Mouse (Mus musculus) intestine, embryonic 15.5 days (tissue): Measurements from ENCODE around the gene Ninj2. TPM values are rescaled to one million over a fixed set of nuclear protein-coding genes. Genes with fewer than 3 reads are reported as not detected.

Experiments
- ATAC-seq: fragments of 200-750 bp; cut with Nextera tagmentation; 2 replicates; pipeline ENCODE4 v1.8.0; 2017; ENCODE audit warnings: moderate TSS enrichment, moderate library complexity
- H3K27ac ChIP-seq: fragments of 300-500 bp; sonication (generic); 2 replicates; pipeline ENCODE4 v1.5.1; 2015; ENCODE audit warnings: mild to moderate bottlenecking, inconsistent platforms
- H3K27me3 ChIP-seq: fragments of 300-500 bp; sonication (generic); replicated peaks from 2 replicates; pipeline ENCODE4 v1.6.1; 2015; ENCODE audit warnings: inconsistent platforms
- H3K36me3 ChIP-seq: fragments of 300-500 bp; sonication (generic); 2 replicates; pipeline ENCODE4 v1.6.1; 2015; ENCODE audit warnings: inconsistent platforms
- H3K4me1 ChIP-seq: fragments of 300-500 bp; sonication (generic); replicated peaks from 2 replicates; pipeline ENCODE4 v1.6.1; 2015; ENCODE audit warnings: inconsistent platforms
- H3K4me2 ChIP-seq: fragments of 300-500 bp; sonication (generic); replicated peaks from 2 replicates; pipeline ENCODE4 v1.6.1; 2015; ENCODE audit warnings: mild to moderate bottlenecking, inconsistent platforms
- H3K4me3 ChIP-seq: fragments of 300-500 bp; sonication (generic); replicated peaks from 2 replicates; pipeline ENCODE4 v1.5.1; 2015; ENCODE audit warnings: inconsistent platforms
- H3K9ac ChIP-seq: fragments of 300-500 bp; sonication (generic); 2 replicates; pipeline ENCODE4 v1.6.1; 2015; ENCODE audit warnings: inconsistent platforms
- H3K9me3 ChIP-seq: fragments of 300-500 bp; sonication (generic); 2 replicates; pipeline ENCODE4 v1.6.1; 2016; ENCODE audit warnings: inconsistent platforms
- WGBS: fragments of 180-500 bp; shearing (Covaris S2); methylation state at CpG from one replicate; pipeline ENCODE4 v1.1.7; 2015; 5-methylcytosine and 5-hydroxymethylcytosine counted together
- polyA plus RNA-seq: library from polyadenylated mRNA; unstranded; fragments of >200 nt; fragmentation: Nextera tagmentation; extraction: Ambion mirVana; gene quantifications from 2 replicates; pipeline ENCODE4 v1.2.1, GENCODE M21; 2015

Ninj2 gene
- polyA plus RNA-seq, 1 experiment from 2014 or later, result not detected

GRCm38 (mm10) chr6:120150206-120150605, 57.1 kb downstream of the Ninj2 start:
- Histone ChIP-seq H3K9ac (no peak overlapping the region), H3K4me1 (no peaks in the 10 kb centered on the region; the same call in 1 of the 2 replicates), H3K36me3 (no peaks in the 10 kb centered on the region), H3K4me3 (no peak overlapping the region), H3K9me3 (no peaks in the 10 kb centered on the region), H3K4me2 (no peak overlapping the region), H3K27me3 (no peaks in the 10 kb centered on the region), H3K27ac (no peak overlapping the region)
- 64% methylated on average over 3 of the region's 3 CpGs for WGBS
- ATAC-seq, result no peak

- Histone ChIP-seq H3K9ac (no peak overlapping the region), H3K27ac (no peak overlapping the region), H3K4me3 (no peak overlapping the region), H3K4me2 (no peak overlapping the region), H3K27me3 (no peaks in the 10 kb centered on the region), H3K4me1 (no peaks in the 10 kb centered on the region), H3K36me3 (no peaks in the 10 kb centered on the region), H3K9me3 (no peaks in the 10 kb centered on the region)
- 67% methylated on average over 3 of the region's 3 CpGs for WGBS
- no peak for ATAC-seq
These were observed 58.5 kb downstream of the Ninj2 start for GRCm38 (mm10) chr6:120151616-120152053.

- no peak overlapping the region for H3K4me2 ChIP-seq
- 79% methylated on average over 25 of the region's 26 CpGs for WGBS
- H3K4me1 ChIP-seq, result no peaks in the 10 kb centered on the region
- no peaks in the 10 kb centered on the region for H3K36me3 ChIP-seq
- H3K4me3 ChIP-seq, result no peak overlapping the region
- H3K27me3 ChIP-seq, result no peaks in the 10 kb centered on the region
- ATAC-seq, result no peak
- no peaks in the 10 kb centered on the region for H3K9me3 ChIP-seq
- no peak overlapping the region for H3K9ac ChIP-seq
- H3K27ac ChIP-seq, result no peak overlapping the region
These were observed 59.9 kb downstream of the Ninj2 start for GRCm38 (mm10) chr6:120152739-120153696.

GRCm38 (mm10) chr6:120154526-120155309, 61.6 kb downstream of the Ninj2 start:
- 73% methylated on average over 5 of the region's 5 CpGs for WGBS
- H3K4me3 ChIP-seq, result no peak overlapping the region

GRCm38 (mm10) chr6:120155510-120155909, 62.4 kb downstream of the Ninj2 start:
- WGBS, result 76% methylated on average over 4 of the region's 4 CpGs
- no peaks in the 10 kb centered on the region for H3K36me3 ChIP-seq

More at GRCm38 (mm10) chr6:120154526-120155309, 61.6 kb downstream of the Ninj2 start:
- H3K36me3 ChIP-seq, result no peaks in the 10 kb centered on the region
- no peak for ATAC-seq
- no peak overlapping the region for H3K4me2 ChIP-seq
- no peak overlapping the region for H3K9ac ChIP-seq
- H3K4me1 ChIP-seq, result peaks cover 5% of the 10 kb centered on the region; the same call in 1 of the 2 replicates
- H3K27ac ChIP-seq, result no peak overlapping the region
- no peaks in the 10 kb centered on the region for H3K27me3 ChIP-seq
- no peaks in the 10 kb centered on the region for H3K9me3 ChIP-seq

GRCm38 (mm10) chr6:120157479-120157878, 64.3 kb downstream of the Ninj2 start:
- no peak overlapping the region for H3K9ac ChIP-seq
- ATAC-seq, result no peak
- H3K27me3 ChIP-seq, result no peaks in the 10 kb centered on the region
- H3K4me2 ChIP-seq, result no peak overlapping the region
- no peak overlapping the region for H3K4me3 ChIP-seq
- H3K4me1 ChIP-seq, result peaks cover 5% of the 10 kb centered on the region; the same call in 1 of the 2 replicates
- WGBS, result 78% methylated on average over 6 of the region's 6 CpGs
- H3K36me3 ChIP-seq, result no peaks in the 10 kb centered on the region
- H3K27ac ChIP-seq, result no peak overlapping the region
- no peaks in the 10 kb centered on the region for H3K9me3 ChIP-seq

More at GRCm38 (mm10) chr6:120155510-120155909, 62.4 kb downstream of the Ninj2 start:
- no peaks in the 10 kb centered on the region for H3K9me3 ChIP-seq
- H3K27ac ChIP-seq, result no peak overlapping the region
- no peaks in the 10 kb centered on the region for H3K27me3 ChIP-seq
- no peak overlapping the region for H3K4me2 ChIP-seq
- H3K4me3 ChIP-seq, result no peak overlapping the region
- no peak overlapping the region for H3K9ac ChIP-seq
- no peak for ATAC-seq
- peaks cover 5% of the 10 kb centered on the region; the same call in 1 of the 2 replicates for H3K4me1 ChIP-seq

GRCm38 (mm10) chr6:120159133-120159901, 66.2 kb downstream of the Ninj2 start:
- H3K9ac ChIP-seq, result no peak overlapping the region
- no peak overlapping the region for H3K4me3 ChIP-seq
- 58% methylated on average over 9 of the region's 9 CpGs for WGBS
- peaks cover 5% of the 10 kb centered on the region; the same call in 1 of the 2 replicates for H3K4me1 ChIP-seq
- no peak overlapping the region for H3K4me2 ChIP-seq
- no peaks in the 10 kb centered on the region for H3K36me3 ChIP-seq
- ATAC-seq, result no peak; the same call in 1 of the 2 replicates
- H3K27ac ChIP-seq, result no peak overlapping the region
- H3K27me3 ChIP-seq, result no peaks in the 10 kb centered on the region
- H3K9me3 ChIP-seq, result no peaks in the 10 kb centered on the region

GRCm38 (mm10) chr6:120162928-120163327, 69.8 kb downstream of the Ninj2 start:
- Histone ChIP-seq H3K36me3 (no peaks in the 10 kb centered on the region), H3K9ac (no peak overlapping the region)
- WGBS, result 78% methylated on average over 6 of the region's 6 CpGs

GRCm38 (mm10) chr6:120164765-120165164, 71.6 kb downstream of the Ninj2 start:
- no peak for ATAC-seq
- no peak overlapping the region for H3K9ac ChIP-seq
- WGBS, result 82% methylated on average over 4 of the region's 4 CpGs
- no peak overlapping the region for H3K4me2 ChIP-seq
- no peaks in the 10 kb centered on the region for H3K9me3 ChIP-seq
- no peaks in the 10 kb centered on the region for H3K4me1 ChIP-seq
- no peak overlapping the region for H3K27ac ChIP-seq
- no peaks in the 10 kb centered on the region for H3K27me3 ChIP-seq
- H3K36me3 ChIP-seq, result no peaks in the 10 kb centered on the region
- no peak overlapping the region for H3K4me3 ChIP-seq

More at GRCm38 (mm10) chr6:120162928-120163327, 69.8 kb downstream of the Ninj2 start:
- H3K4me3 ChIP-seq, result no peak overlapping the region
- no peak overlapping the region for H3K27ac ChIP-seq
- no peak for ATAC-seq
- peaks cover 5% of the 10 kb centered on the region; the same call in 1 of the 2 replicates for H3K4me1 ChIP-seq
- no peaks in the 10 kb centered on the region for H3K9me3 ChIP-seq
- H3K27me3 ChIP-seq, result no peaks in the 10 kb centered on the region
- H3K4me2 ChIP-seq, result no peak overlapping the region

- Histone ChIP-seq H3K4me2 (no peak overlapping the region), H3K27me3 (no peaks in the 10 kb centered on the region), H3K27ac (no peak overlapping the region), H3K36me3 (no peaks in the 10 kb centered on the region), H3K9ac (no peak overlapping the region), H3K4me1 (no peaks in the 10 kb centered on the region), H3K4me3 (no peak overlapping the region), H3K9me3 (no peaks in the 10 kb centered on the region)
- no peak for ATAC-seq
- 39% methylated on average over 4 of the region's 4 CpGs for WGBS
These were observed 74.4 kb downstream of the Ninj2 start for GRCm38 (mm10) chr6:120167574-120167973.

GRCm38 (mm10) chr6:120172294-120173017, 79.3 kb downstream of the Ninj2 start:
- no peak for ATAC-seq
- H3K4me1 ChIP-seq, result peaks cover 9% of the 10 kb centered on the region; the same call in 1 of the 2 replicates
- no peak overlapping the region for H3K27ac ChIP-seq
- no peak overlapping the region for H3K9ac ChIP-seq
- no peak overlapping the region for H3K4me2 ChIP-seq
- no peaks in the 10 kb centered on the region for H3K27me3 ChIP-seq
- WGBS, result 84% methylated on average over 8 of the region's 8 CpGs
- no peak overlapping the region for H3K4me3 ChIP-seq
- H3K9me3 ChIP-seq, result no peaks in the 10 kb centered on the region
- H3K36me3 ChIP-seq, result no peaks in the 10 kb centered on the region
